Mouse (Mus musculus): ENCODE results near the gene Lgals7. TPM values are rescaled to one million over a fixed set of nuclear protein-coding genes. Genes with fewer than 3 reads are reported as not detected.
"Not testable (repeated sequence)": the region's sequence is repeated elsewhere in the genome, so short reads cannot be mapped to it uniquely, and the experiment has no call there.

Lgals7 gene
- polyA plus RNA-seq, 1 experiment: 30.7 TPM

DNA sequence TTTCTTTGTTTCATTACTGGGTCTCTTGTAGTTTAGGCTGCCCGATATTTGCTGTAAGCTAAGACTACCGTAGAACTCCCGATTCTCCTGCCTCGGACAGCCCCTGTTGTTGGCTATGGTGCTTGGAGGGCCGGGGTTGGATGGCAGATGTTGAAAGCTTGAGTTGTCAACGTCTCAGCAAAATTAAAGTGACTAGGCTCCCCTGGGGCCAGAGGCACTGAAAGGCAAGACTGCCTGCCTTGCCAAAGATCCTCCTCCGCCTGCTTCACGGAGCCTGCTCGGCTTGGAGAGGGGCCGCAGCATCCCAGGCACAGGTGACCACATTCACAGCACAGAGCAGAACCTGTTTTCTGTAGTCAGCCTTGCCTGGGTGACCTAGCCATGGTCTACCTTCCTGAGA, 16.9 kb downstream of the Lgals7 start:
- TF ChIP-seq POLR2A (IDR thresholded peaks at IDR 0.05; ENCODE audit: borderline replicate concordance, extremely low read depth, insufficient read depth, insufficient read length, poor library complexity, severe bottlenecking) (no peak), CTCF (IDR thresholded peaks at IDR 0.05; ENCODE audit: borderline replicate concordance, extremely low read depth, insufficient read depth, insufficient read length) (no peak)
- peak; percentile 11 for DNase-seq (ENCODE audit: low read depth)

DNA sequence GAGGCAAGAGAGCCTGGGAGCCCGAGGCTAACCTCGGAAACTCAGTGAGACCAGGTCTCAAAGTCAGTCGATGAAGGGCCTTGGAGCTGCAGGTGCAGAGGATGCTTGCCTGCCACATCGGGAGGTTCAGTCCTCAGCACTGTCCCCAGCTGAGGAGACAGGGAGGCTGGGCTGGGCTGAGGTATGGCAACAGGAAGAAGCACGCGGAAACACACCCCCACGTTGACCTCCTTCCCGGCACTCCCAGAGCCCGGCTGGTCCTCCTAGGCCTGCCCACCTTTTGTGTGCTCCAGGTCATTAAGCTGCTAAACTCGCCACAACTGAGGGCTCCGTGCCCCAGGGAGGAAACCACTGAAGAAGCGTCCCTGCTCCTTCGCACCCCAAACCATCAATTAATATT, 17.5 kb downstream of the Lgals7 start, which contains the start of gene Capn12:
Capn12 (plus strand) TSS at position 224 of the 400 bp plus-strand sequence.
- DNase-seq (ENCODE audit: low read depth): no peak
- TF ChIP-seq POLR2A (IDR thresholded peaks at IDR 0.05; ENCODE audit: borderline replicate concordance, extremely low read depth, insufficient read depth, insufficient read length, poor library complexity, severe bottlenecking): no peak

DNA sequence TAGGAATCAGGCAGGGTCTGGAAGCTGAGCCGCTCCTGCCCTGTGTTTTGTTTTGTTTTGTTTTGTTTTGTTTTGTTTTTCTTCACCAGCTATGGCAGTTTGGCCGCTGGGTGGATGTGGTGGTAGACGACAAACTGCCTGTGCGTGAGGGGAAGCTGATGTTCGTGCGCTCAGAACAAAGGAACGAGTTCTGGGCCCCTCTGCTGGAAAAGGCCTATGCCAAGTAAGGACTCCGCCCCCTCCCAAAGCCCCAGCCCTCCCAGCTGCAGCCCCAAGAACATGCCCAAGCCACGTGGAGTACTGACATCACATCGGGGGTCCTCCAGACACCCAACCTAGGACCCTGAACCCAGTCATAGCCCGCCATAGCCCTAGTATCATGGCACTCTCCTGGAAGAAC, 19.4 kb downstream of the Lgals7 start:
- DNase-seq (ENCODE audit: low read depth): no peak
- TF ChIP-seq CTCF (IDR thresholded peaks at IDR 0.05; ENCODE audit: borderline replicate concordance, extremely low read depth, insufficient read depth, insufficient read length): no peak
- TF ChIP-seq POLR2A (IDR thresholded peaks at IDR 0.05; ENCODE audit: borderline replicate concordance, extremely low read depth, insufficient read depth, insufficient read length, poor library complexity, severe bottlenecking): no peak

DNA sequence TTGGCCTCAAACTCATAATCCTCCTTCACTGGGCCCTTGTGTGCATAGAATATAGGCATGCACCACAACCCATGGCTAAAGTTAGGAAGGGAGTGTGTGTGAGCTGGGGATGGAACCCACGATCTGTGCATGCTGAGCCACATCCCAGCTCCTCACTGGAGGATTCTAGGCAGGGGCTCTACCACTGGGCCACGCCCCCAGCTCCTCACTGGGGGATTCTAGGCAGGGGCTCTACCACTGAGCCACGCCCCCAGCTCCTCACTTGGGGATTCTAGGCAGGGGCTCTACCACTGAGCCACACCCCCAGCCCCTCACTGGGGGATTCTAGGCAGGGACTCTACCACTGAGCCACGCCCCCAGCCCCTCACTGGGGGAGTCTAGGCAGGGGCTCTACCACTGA, 20.1 kb downstream of the Lgals7 start:
- DNase-seq (ENCODE audit: low read depth): not testable (repeated sequence)

DNA sequence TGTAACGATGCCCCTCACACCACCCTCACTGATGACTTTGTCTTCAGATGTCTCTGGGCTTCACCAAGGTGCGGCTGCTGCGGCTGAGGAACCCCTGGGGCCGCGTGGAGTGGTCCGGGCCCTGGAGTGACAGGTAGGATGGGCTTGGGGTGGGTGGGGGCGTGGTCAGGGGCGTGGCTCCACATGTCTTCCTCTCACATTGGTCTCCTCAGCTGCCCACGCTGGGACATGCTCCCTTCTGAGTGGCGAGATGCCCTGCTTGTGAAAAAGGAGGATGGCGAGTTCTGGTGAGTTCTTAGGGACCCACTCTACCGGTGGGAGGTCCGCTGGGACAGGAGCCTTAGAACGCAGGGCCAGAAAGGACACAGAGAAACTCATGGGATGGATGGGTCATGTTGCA, 22.8 kb downstream of the Lgals7 start:
- no peak for TF ChIP-seq POLR2A (IDR thresholded peaks at IDR 0.05; ENCODE audit: borderline replicate concordance, extremely low read depth, insufficient read depth, insufficient read length, poor library complexity, severe bottlenecking)
- no peak for TF ChIP-seq CTCF (IDR thresholded peaks at IDR 0.05; ENCODE audit: borderline replicate concordance, extremely low read depth, insufficient read depth, insufficient read length)
- no peak for DNase-seq (ENCODE audit: low read depth)

DNA sequence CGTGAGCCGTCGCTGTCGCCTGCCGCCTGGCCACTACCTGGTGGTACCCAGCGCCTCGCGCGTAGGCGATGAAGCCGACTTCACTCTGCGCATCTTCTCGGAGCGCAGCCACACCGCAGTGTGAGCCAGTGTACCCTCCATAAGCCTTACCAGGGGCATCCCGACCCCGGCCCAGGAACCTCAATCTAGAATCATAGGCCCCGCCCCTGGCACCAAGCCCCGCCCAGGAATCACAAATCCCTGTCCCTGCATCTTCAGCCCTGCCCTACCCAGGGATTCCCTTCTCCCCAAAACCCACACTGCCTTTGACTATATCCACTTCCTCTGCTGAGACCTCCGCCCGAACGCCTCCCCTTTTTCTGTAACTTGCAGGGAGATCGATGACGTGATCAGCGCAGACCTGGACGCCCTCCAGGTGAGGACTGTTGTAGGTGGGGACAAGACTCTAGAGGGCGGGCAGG, 25.1 kb downstream of the Lgals7 start:
- DNase-seq (ENCODE audit: low read depth): peak; percentile 26
- TF ChIP-seq CTCF (IDR thresholded peaks at IDR 0.05; ENCODE audit: borderline replicate concordance, extremely low read depth, insufficient read depth, insufficient read length) (no peak), POLR2A (IDR thresholded peaks at IDR 0.05; ENCODE audit: borderline replicate concordance, extremely low read depth, insufficient read depth, insufficient read length, poor library complexity, severe bottlenecking) (no peak)

DNA sequence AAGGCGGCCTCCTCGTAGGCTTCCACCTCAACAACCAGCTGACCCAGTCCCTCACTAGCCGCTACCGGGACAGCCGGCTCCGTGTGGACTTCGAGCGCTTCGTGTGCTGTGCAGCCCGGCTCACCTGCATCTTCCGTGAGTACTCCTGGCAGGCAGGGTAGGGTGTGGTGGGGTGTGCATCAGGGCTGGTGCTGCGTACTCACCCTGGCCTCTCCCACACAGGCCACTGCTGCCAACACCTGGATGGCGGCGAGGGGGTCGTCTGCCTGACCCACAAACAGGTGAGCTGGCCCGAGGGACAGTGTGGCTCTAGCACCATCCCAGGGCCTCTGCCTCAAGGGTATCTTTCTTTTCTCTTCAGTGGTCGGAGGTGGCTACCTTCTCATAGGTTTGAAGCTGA, 28.9 kb downstream of the Lgals7 start:
- no peak for DNase-seq (ENCODE audit: low read depth)
- no peak for TF ChIP-seq CTCF (IDR thresholded peaks at IDR 0.05; ENCODE audit: borderline replicate concordance, extremely low read depth, insufficient read depth, insufficient read length)
- TF ChIP-seq POLR2A (IDR thresholded peaks at IDR 0.05; ENCODE audit: borderline replicate concordance, extremely low read depth, insufficient read depth, insufficient read length, poor library complexity, severe bottlenecking): no peak

DNA sequence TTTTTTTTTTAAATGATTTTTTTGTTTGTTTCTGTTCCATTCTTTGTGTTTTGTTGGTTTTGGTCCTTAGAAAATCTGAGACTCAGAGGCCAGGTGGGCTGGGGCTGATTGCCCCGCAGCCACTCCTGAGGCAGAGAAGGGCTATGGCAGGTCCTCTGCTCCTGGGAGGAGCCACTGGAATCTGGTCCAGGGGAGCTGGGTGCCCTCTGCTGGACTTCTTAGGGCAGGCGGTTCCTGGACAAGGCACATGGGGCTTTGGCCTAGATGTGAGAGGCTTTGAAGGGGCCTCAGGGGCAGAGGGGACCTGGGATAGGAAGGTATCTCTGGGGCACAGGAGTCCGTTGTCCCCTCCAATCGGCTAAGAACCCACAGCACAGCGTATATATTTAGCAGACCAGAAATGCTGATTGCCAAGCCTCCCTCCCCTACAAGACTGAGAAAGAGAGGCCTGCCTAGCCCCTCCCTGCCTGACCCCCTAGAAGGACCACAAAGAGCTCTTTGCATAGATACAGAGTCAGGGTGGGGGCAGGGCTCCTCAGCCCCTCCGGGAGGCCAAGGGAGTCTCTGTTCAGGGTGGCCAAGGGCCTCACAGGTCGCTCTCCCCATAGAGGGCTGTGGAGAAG, 30.1 kb downstream of the Lgals7 start:
- peak; percentile 54 for DNase-seq (ENCODE audit: low read depth)
- TF ChIP-seq POLR2A (IDR thresholded peaks at IDR 0.05; ENCODE audit: borderline replicate concordance, extremely low read depth, insufficient read depth, insufficient read length, poor library complexity, severe bottlenecking) (no peak), CTCF (IDR thresholded peaks at IDR 0.05; ENCODE audit: borderline replicate concordance, extremely low read depth, insufficient read depth, insufficient read length) (peak; percentile 55)

DNA sequence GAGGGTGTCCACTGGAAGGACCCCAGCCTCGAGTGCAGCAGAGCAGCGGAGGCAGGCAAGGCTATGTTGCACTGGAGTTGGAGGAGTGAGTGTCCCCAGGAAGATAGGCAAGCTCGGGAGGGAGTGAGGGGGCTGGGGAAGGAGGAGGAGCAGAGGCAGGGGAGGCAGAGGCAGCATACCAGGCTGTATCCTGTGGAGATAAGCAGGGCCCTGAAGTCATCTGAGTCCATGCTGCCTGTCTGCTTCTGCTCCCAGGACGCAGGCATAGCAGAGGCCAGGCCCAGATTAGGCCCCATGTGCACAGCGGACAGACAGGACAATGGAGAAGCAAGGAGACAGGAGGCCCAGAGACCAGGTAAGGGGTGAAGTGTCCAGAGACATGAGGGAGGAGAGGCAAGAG, 31.3 kb downstream of the Lgals7 start:
- DNase-seq (ENCODE audit: low read depth): no peak
- TF ChIP-seq CTCF (IDR thresholded peaks at IDR 0.05; ENCODE audit: borderline replicate concordance, extremely low read depth, insufficient read depth, insufficient read length) (no peak), POLR2A (IDR thresholded peaks at IDR 0.05; ENCODE audit: borderline replicate concordance, extremely low read depth, insufficient read depth, insufficient read length, poor library complexity, severe bottlenecking) (no peak)

DNA sequence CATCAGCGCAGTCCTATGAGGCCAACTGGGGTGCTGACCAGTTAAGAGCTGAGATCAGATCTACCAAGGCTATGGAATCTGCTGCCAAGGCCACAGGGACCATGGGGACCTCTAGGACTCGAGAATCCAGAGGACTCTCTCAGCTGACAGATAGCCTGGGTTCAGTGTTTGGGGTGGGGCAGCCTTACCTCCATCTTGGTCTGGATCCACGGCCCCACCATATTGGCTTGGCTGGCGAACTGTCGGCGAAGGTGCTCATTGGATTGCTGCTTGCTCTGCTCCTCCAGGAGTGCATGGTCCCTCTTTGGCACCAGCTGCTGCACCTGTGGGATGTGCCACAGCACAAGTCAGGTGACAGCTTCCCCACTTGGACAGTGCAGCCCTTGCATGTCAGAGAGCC, 34.0 kb downstream of the Lgals7 start:
- no peak for DNase-seq (ENCODE audit: low read depth)
- TF ChIP-seq POLR2A (IDR thresholded peaks at IDR 0.05; ENCODE audit: borderline replicate concordance, extremely low read depth, insufficient read depth, insufficient read length, poor library complexity, severe bottlenecking): no peak
- TF ChIP-seq CTCF (IDR thresholded peaks at IDR 0.05; ENCODE audit: borderline replicate concordance, extremely low read depth, insufficient read depth, insufficient read length): no peak

DNA sequence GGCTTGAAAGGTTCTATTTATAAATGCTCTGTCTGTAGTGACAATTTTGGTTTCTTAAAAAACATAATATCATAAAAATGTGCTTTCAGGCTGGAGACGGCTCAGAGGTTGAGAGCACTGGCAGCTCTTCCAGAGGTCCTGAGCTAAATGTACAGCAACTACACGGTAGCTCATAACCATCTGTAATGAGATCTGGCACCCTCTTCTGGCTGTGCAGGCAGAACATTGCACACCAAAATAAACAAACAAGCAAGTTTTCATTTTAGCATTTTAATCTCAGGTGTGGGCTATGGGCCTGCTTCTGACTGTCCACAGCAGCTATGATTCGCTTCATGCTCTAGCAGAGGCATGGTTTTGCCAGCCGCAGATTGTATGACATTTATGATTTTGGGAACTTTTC, 36.3 kb downstream of the Lgals7 start:
- DNase-seq (ENCODE audit: low read depth): no peak
- TF ChIP-seq CTCF (IDR thresholded peaks at IDR 0.05; ENCODE audit: borderline replicate concordance, extremely low read depth, insufficient read depth, insufficient read length) (peak; percentile 7; the same call in 1 of the 2 replicates), POLR2A (IDR thresholded peaks at IDR 0.05; ENCODE audit: borderline replicate concordance, extremely low read depth, insufficient read depth, insufficient read length, poor library complexity, severe bottlenecking) (no peak)

DNA sequence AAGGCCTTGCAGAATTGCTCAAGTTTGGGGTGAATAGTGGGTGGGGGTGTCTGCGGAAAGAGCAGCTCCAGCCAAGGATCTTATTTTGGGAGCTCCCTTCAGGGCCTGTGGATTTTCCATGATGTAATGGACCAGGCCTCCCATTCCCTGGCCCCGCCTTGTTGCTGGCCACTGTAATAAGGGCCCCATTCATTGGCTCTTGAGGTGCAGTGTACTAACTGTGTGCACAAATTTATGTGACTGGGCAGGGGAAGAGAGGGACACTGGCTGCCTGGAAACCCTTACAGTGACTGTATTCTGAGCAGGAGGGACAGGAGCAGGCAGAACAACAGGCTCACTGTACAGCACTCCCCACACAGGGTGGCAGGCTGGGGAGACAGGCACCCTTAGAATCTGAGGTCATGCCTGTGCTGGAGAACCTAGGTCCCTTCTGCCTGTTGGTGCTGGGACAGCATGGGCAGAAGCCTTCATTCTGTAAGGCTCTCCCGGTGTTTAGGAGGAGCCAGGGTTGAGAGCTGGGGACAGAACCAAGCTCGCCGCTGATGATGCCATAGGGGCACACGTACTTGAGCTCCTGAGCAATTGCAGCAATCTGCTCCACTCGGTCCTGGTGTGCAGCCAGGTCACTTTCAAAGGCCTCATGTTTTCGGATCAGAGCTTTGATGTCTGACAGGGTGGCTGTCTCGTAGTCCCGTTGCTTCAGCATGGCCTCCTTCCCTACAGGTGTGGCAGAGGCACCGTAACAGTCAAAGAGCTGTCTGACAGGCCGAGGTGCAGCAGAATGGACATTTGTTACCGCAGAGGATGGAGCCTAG, 37.9 kb downstream of the Lgals7 start:
- DNase-seq (ENCODE audit: low read depth): no peak
- TF ChIP-seq CTCF (IDR thresholded peaks at IDR 0.05; ENCODE audit: borderline replicate concordance, extremely low read depth, insufficient read depth, insufficient read length) (no peak), POLR2A (IDR thresholded peaks at IDR 0.05; ENCODE audit: borderline replicate concordance, extremely low read depth, insufficient read depth, insufficient read length, poor library complexity, severe bottlenecking) (no peak)
